Mouse (Mus musculus) heart, embryonic 14.5 days (tissue): ENCODE measurements around the gene Nme1. TPM values are rescaled to one million over a fixed set of nuclear protein-coding genes. Genes with fewer than 3 reads are reported as not detected.

Source experiments
- ATAC-seq: fragments of 200-750 bp; cut with Nextera tagmentation; 2 replicates; pipeline ENCODE4 v1.8.0; 2017; ENCODE audit warnings: low read depth, moderate TSS enrichment; ENCODE audit not compliant: insufficient number of reproducible peaks, insufficient read depth, low FRiP score
- H3K27ac ChIP-seq, 2 experiments: fragments of 200-500 bp in 1 of 2; fragments of 300-500 bp in 1 of 2; sonication (generic) in 1 of 2; replicated peaks in 1 of 2; 2 replicates each; pipeline ENCODE4 v1.5.1; 2012 to 2014; ENCODE audit warnings: low read depth in 2 of 2, low read length in 2 of 2, control low read depth in 1 of 2, mild to moderate bottlenecking in 1 of 2, mixed read lengths in 1 of 2; ENCODE audit not compliant: control insufficient read depth in 1 of 2, insufficient read depth in 1 of 2
- H3K27me3 ChIP-seq: fragments of 300-500 bp; sonication (generic); 2 replicates; pipeline ENCODE4 v1.6.1; 2014; ENCODE audit warnings: mild to moderate bottlenecking, low read length, control low read depth; ENCODE audit not compliant: control insufficient read depth, insufficient read depth
- H3K36me3 ChIP-seq: fragments of 300-500 bp; sonication (generic); 2 replicates; pipeline ENCODE4 v1.6.1; 2014; ENCODE audit warnings: mild to moderate bottlenecking, control low read depth, low read length, mixed read lengths; ENCODE audit not compliant: control insufficient read depth, insufficient read depth
- H3K4me1 ChIP-seq, 2 experiments: fragments of 200-500 bp in 1 of 2; fragments of 300-500 bp in 1 of 2; sonication (generic) in 1 of 2; 2 replicates each; pipeline ENCODE4 v1.6.1; 2012 to 2014; ENCODE audit warnings: low read length in 2 of 2, control low read depth in 1 of 2, mixed read lengths in 1 of 2; ENCODE audit not compliant: control insufficient read depth in 2 of 2, insufficient read depth in 2 of 2
- H3K4me2 ChIP-seq: fragments of 300-500 bp; sonication (generic); 2 replicates; pipeline ENCODE4 v1.6.1; 2014; ENCODE audit warnings: mild to moderate bottlenecking, low read length
- H3K4me3 ChIP-seq, 2 experiments: fragments of 200-500 bp in 1 of 2; fragments of 300-500 bp in 1 of 2; sonication (generic) in 1 of 2; 2 replicates each; pipeline ENCODE4 v1.5.1; 2012 to 2014; ENCODE audit warnings: low read length in 2 of 2, mild to moderate bottlenecking in 2 of 2, control low read depth in 1 of 2, low read depth in 1 of 2, moderate library complexity in 1 of 2; ENCODE audit not compliant: control insufficient read depth in 1 of 2, insufficient read depth in 1 of 2
- H3K9ac ChIP-seq: fragments of 300-500 bp; sonication (generic); 2 replicates; pipeline ENCODE4 v1.6.1; 2014; ENCODE audit warnings: mild to moderate bottlenecking, low read length
- H3K9me3 ChIP-seq: fragments of 300-500 bp; sonication (generic); 2 replicates; pipeline ENCODE4 v1.6.1; 2016; ENCODE audit warnings: low read length, control low read depth; ENCODE audit not compliant: control insufficient read depth
- WGBS: fragments of 180-500 bp; shearing (Covaris S2); extraction: QIAGEN DNeasy Blood & Tissue Kit; methylation state at CpG from one replicate; pipeline ENCODE4 v1.1.7; 2014; 5-methylcytosine and 5-hydroxymethylcytosine counted together
- polyA plus RNA-seq: library from polyadenylated mRNA; unstranded; fragments of >200 nt; fragmentation: Nextera tagmentation; extraction: Ambion mirVana; gene quantifications from 2 replicates; pipeline ENCODE4 v1.2.1, GENCODE M21; 2014

Gene Nme1
- polyA plus RNA-seq = 93.3 and 94.9 TPM in 2 replicates

DNA sequence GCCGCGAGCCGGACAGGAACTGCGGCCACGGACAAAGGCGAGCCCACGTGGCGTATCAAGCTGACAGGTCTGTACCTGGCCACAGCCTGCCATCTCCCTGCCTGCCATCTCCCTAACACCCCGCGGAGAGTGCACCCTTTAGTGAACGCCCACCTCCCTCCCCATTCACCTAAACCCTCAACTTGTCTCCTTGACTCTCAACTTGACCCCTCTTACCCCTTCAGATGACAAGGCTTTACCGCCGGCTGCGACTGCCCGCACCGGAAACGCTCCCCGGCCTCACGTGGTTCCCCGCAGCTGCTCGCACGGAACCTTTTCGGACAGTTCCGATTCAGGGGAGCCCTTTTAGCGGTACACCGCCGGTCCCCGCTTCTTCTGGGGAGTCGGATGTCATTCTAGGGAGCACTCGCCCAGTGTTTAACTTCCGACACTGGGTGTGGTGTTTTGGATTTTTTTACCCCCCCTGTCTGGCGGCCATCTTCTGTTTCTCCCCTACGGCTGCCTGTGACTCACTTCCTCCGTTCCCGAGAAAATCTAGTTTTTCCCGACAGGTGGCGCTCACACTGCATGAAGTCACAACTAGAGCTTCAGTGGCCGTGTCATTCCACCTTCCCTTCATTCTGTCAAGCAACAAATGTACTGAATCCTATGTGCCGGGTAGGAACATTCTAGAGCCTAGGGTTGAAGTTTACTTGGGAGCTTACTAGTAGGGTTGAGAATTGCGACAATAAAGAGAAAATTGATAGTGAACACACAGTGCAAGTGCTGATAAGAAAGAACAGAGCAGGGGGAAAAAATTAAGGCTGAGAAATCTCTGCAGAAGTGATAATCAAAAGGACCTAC is at the start of gene Nme1, which contains the start of gene Gm20390:
Gene Nme1 (minus strand): TSS at position 517 of the 843 bp plus-strand sequence.
Gene Gm20390 (minus strand): TSS at position 289 of the 843 bp plus-strand sequence.
- H3K4me2 ChIP-seq = peak within 1 kb of the TSS; percentile 87
- H3K9me3 ChIP-seq = no peaks in the 10 kb centered on the region
- H3K27ac ChIP-seq = peak within 1 kb of the TSS; percentile 72 to 85
- H3K4me3 ChIP-seq = peak within 1 kb of the TSS; percentile 76 to 88
- peak; percentile 97 for ATAC-seq
- H3K9ac ChIP-seq = peak within 1 kb of the TSS; percentile 84
- peaks cover 3 to 6% of the 10 kb centered on the region in 2 experiments; a peak in 2 of 4 replicates for H3K4me1 ChIP-seq
- H3K36me3 ChIP-seq = peaks cover 28% of the 10 kb centered on the region
- WGBS = 1% methylated on average over 40 of the region's 40 CpGs
- no peaks in the 10 kb centered on the region for H3K27me3 ChIP-seq

DNA sequence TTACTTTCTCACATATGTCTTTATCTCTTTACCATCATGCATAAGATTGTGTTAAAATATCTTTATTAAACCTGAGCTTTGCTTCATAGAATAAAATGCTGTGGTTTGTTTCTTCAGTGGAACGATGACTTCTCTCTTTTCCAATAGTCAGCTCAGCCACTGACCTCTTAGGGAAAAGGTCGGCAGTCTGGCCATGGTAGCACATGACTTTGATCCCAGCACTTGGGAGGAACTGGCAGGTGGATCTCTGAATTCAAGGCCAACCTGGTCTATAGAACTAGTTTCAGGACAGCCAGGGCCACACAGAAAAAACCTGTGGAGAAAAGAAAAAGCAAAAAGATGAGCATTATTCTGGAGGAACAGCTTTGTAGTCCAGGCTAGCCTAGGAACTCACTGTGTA is 35.0 kb upstream of the Nme1 start:
- Histone ChIP-seq H3K4me3 (no peak overlapping the region), H3K4me2 (no peak overlapping the region), H3K27ac (no peak overlapping the region), H3K27me3 (no peaks in the 10 kb centered on the region), H3K9ac (no peak overlapping the region), H3K36me3 (peaks cover 3% of the 10 kb centered on the region; the same call in 1 of the 2 replicates), H3K4me1 (no peaks in the 10 kb centered on the region), H3K9me3 (no peaks in the 10 kb centered on the region)
- WGBS = 93% methylated on average over 2 of the region's 2 CpGs
- ATAC-seq = no peak

DNA sequence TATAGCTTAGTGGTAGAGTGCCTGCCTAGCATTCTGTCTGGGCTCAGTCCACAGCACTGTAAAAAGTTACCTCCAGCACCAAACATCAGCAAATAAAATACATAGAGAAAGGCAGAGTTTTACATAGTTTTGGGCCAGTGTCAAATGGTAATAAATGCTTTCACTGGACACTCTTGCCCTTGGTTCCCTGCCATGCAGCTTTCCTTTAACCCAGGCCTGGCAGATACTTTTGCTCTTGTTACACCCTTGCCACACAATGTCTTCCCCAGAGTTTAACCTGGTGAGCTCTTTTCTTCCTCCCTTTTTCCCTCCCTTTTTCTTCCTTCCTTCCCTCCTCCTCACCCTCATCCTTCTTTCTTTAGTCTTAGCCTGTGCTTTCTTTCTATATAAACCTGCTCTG is 31.0 kb upstream of the Nme1 start:
- H3K27ac ChIP-seq = no peak overlapping the region
- H3K4me2 ChIP-seq = no peak overlapping the region
- ATAC-seq = no peak
- no peak overlapping the region for H3K4me3 ChIP-seq
- H3K9ac ChIP-seq = no peak overlapping the region
- H3K4me1 ChIP-seq = peaks cover 10 to 12% of the 10 kb centered on the region in 2 experiments
- H3K27me3 ChIP-seq = no peaks in the 10 kb centered on the region
- H3K36me3 ChIP-seq = peaks cover 3% of the 10 kb centered on the region; the same call in 1 of the 2 replicates
- H3K9me3 ChIP-seq = no peaks in the 10 kb centered on the region

DNA sequence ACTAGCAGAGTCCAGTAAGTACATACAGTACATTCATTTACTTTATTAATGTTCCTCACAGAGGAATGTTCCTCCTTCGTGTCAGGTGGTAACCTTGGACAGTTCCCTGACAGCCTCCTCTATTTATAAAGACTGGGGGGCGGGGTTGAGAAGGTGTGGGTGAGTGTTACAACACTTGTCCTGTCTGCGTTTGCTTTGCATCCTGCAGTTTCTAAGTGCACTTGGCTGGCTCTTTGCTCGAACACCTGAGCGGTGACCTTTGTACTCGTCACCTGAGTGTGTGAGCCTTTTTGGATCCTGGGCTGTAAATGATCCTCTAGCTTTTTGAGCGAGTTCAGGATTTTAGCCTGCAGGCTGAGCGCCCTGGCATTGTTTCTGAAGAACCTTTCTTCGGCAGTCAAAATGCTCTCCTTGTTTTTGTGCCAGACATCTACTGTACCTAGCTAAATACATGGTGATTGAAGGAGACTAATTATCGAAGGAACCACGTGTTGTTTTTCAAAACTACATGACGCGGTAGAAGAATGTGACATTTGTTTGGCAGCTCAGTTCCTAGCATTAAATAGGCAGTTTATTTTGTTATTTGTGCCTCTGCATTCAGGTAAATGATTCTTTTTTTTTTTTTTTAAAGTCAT is 28.9 kb upstream of the Nme1 start:
- no peaks in the 10 kb centered on the region for H3K27me3 ChIP-seq
- H3K9me3 ChIP-seq = no peaks in the 10 kb centered on the region
- peak overlapping the region; percentile 97 to 100 for H3K4me3 ChIP-seq
- no peaks in the 10 kb centered on the region for H3K36me3 ChIP-seq
- 31% methylated on average over 13 of the region's 13 CpGs for WGBS
- H3K4me2 ChIP-seq = peak overlapping the region; percentile 80
- peaks cover 10 to 13% of the 10 kb centered on the region in 2 experiments for H3K4me1 ChIP-seq
- ATAC-seq = no peak
- H3K9ac ChIP-seq = peak overlapping the region; percentile 93
- H3K27ac ChIP-seq = peak overlapping the region in 1 of 2 experiments; percentile 100; a peak in 2 of 4 replicates

DNA sequence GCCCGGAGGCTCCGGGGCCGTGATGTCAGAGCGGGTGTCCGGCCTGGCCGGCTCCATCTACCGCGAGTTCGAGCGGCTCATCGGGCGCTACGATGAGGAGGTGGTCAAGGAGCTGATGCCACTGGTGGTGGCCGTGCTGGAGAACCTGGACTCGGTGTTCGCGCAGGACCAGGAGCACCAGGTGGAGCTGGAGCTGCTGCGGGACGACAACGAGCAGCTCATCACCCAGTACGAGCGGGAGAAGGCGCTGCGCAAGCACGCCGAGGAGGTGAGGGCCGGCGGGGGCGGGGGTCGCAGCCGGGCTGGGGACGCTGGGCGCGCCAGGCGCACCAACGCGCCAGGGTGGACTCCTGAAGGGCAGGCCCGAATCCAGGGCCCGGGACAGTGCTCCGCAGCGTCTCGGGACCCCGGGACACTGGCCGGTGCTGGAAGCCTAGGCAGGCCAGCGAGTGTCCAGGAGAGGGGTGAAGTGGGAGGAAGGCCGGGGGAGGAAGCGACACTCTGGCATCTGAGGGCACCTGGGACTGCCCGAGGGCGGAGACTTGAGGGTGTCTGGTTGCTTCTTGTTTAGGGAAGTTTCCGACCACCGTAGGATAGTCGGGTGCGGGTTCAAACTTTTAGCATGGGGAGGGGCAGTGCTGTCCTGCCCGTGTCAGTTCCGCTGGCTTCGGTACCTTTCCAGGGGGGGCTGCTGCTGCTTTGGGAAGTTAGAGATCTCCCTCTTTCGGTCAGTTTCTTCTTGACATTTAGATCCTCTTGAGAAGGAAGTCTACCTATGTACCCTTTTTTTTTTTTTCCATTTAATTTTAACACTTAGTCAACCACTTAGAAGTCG is 28.2 kb upstream of the Nme1 start:
- H3K9ac ChIP-seq = peak overlapping the region; percentile 93
- peak; percentile 31 for ATAC-seq
- no peaks in the 10 kb centered on the region for H3K9me3 ChIP-seq
- no peaks in the 10 kb centered on the region for H3K27me3 ChIP-seq
- WGBS = under 1% methylated on average over 55 of the region's 58 CpGs
- peak overlapping the region; percentile 98 to 100 for H3K27ac ChIP-seq
- H3K4me3 ChIP-seq = peak overlapping the region; percentile 97 to 100
- H3K36me3 ChIP-seq = no peaks in the 10 kb centered on the region
- H3K4me1 ChIP-seq = peaks cover 10 to 13% of the 10 kb centered on the region in 2 experiments
- peak overlapping the region; percentile 80 for H3K4me2 ChIP-seq

DNA sequence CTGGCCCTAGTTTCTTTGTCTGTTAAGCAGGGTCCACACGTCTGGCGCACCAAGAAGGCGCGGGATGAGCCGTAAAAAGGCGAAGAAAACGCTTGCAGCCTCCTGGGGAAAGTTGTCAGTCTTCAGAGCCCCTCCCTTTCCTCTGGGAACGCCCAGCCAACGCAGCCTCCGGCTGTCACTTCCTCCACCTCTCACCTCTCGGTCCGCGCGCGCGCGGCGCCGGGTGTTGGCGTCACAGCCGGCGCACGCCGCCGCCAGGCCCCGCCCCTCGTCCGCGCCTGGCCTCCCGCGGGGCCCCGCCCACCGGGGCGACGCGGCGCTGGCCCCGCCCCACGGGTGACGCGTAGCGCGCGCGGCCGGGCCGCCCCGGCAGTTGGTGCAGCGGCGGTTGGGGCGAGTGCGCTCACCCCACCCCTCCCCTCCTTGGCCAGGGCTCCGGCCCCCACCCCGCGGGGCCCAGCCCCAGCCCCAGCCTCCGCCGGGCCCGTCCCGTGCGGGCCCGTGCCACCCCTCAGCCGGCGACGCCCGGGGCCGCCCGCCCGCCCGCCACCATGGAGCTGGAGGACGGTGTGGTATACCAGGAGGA is 27.5 kb upstream of the Nme1 start, which contains the start of gene Spag9:
Gene Spag9 (plus strand): TSS at position 372 of the 586 bp plus-strand sequence.
- Histone ChIP-seq H3K9me3 (no peaks in the 10 kb centered on the region), H3K27ac (peak within 1 kb of the TSS; percentile 100), H3K4me3 (peak within 1 kb of the TSS; percentile 97 to 100), H3K36me3 (no peaks in the 10 kb centered on the region), H3K4me2 (peak within 1 kb of the TSS; percentile 80), H3K27me3 (no peaks in the 10 kb centered on the region), H3K4me1 (peaks cover 10 to 13% of the 10 kb centered on the region in 2 experiments), H3K9ac (peak within 1 kb of the TSS; percentile 93)
- whole genome bisulfite sequencing = under 1% methylated on average over 48 of the region's 70 CpGs
- peak; percentile 92 for ATAC-seq
